Mouse (Mus musculus) heart, postnatal 0 days (tissue): ENCODE data around the gene Hist1h2ae. TPM values are rescaled to one million over a fixed set of nuclear protein-coding genes. Genes with fewer than 3 reads are reported as not detected.

Source experiments
- ATAC-seq: fragments of 200-750 bp; cut with Nextera tagmentation; 2 replicates; pipeline ENCODE4 v1.8.0; 2017; ENCODE audit warnings: low read depth, moderate number of reproducible peaks, moderate library complexity; ENCODE audit not compliant: insufficient read depth
- DNase-seq: peaks from one replicate; pipeline ENCODE4 v3.0.0-alpha.2; 2016; ENCODE audit warnings: low spot score
- H3K27ac ChIP-seq: fragments of 300-500 bp; sonication (generic); 2 replicates; pipeline ENCODE4 v1.5.1; 2014; ENCODE audit warnings: low read depth, mild to moderate bottlenecking
- H3K27me3 ChIP-seq: fragments of 300-500 bp; sonication (generic); 2 replicates; pipeline ENCODE4 v1.6.1; 2014; ENCODE audit warnings: low read length, mixed read lengths; ENCODE audit not compliant: control insufficient read depth, insufficient read depth
- H3K36me3 ChIP-seq: fragments of 300-500 bp; sonication (generic); replicated peaks from 2 replicates; pipeline ENCODE4 v1.6.1; 2014; ENCODE audit warnings: low read length, mixed read lengths; ENCODE audit not compliant: control insufficient read depth, insufficient read depth
- H3K4me1 ChIP-seq: fragments of 300-500 bp; sonication (generic); 2 replicates; pipeline ENCODE4 v1.6.1; 2014; ENCODE audit warnings: antibody characterized with exemption; ENCODE audit not compliant: control insufficient read depth, insufficient read depth
- H3K4me2 ChIP-seq: fragments of 300-500 bp; sonication (generic); 2 replicates; pipeline ENCODE4 v1.6.1; 2014; ENCODE audit warnings: low read depth, mild to moderate bottlenecking, low read length, moderate library complexity
- H3K4me3 ChIP-seq: fragments of 300-500 bp; sonication (generic); 2 replicates; pipeline ENCODE4 v1.5.1; 2014; ENCODE audit warnings: low read depth, low read length
- H3K9ac ChIP-seq: fragments of 300-500 bp; sonication (generic); replicated peaks from 2 replicates; pipeline ENCODE4 v1.6.1; 2014; ENCODE audit warnings: low read depth, low read length, mixed read lengths
- H3K9me3 ChIP-seq: fragments of 300-500 bp; sonication (generic); replicated peaks from 2 replicates; pipeline ENCODE4 v1.6.1; 2016; ENCODE audit warnings: low read length; ENCODE audit not compliant: control insufficient read depth
- CTCF ChIP-seq: IDR thresholded peaks from 2 replicates; pipeline ENCODE4 v1.5.1; 2016; ENCODE audit warnings: antibody characterized with exemption, control low read depth, low read depth
- EP300 ChIP-seq: IDR thresholded peaks from 2 replicates; pipeline ENCODE4 v1.6.1; 2016; ENCODE audit warnings: antibody characterized with exemption, low read depth
- WGBS: fragments of 180-500 bp; shearing (Covaris S2); extraction: QIAGEN DNeasy Blood & Tissue Kit; methylation state at CpG from one replicate; pipeline ENCODE4 v1.1.7; 2014; 5-methylcytosine and 5-hydroxymethylcytosine counted together
- polyA plus RNA-seq: library from polyadenylated mRNA; unstranded; fragments of >200 nt; fragmentation: Nextera tagmentation; extraction: Ambion mirVana; gene quantifications from 2 replicates; pipeline ENCODE4 v1.2.1, GENCODE M21; 2015
- total RNA-seq: library from RNA; depleted of rRNA; stranded (reverse); fragments of >200 nt; gene quantifications from 2 replicates; pipeline ENCODE4 v1.2.3, GENCODE M21; 2014; ENCODE audit warnings: low replicate concordance

Hist1h2ae gene
- total and polyA plus RNA-seq, 2 experiments from 2014 or later = 12.1 to 171 TPM

DNA sequence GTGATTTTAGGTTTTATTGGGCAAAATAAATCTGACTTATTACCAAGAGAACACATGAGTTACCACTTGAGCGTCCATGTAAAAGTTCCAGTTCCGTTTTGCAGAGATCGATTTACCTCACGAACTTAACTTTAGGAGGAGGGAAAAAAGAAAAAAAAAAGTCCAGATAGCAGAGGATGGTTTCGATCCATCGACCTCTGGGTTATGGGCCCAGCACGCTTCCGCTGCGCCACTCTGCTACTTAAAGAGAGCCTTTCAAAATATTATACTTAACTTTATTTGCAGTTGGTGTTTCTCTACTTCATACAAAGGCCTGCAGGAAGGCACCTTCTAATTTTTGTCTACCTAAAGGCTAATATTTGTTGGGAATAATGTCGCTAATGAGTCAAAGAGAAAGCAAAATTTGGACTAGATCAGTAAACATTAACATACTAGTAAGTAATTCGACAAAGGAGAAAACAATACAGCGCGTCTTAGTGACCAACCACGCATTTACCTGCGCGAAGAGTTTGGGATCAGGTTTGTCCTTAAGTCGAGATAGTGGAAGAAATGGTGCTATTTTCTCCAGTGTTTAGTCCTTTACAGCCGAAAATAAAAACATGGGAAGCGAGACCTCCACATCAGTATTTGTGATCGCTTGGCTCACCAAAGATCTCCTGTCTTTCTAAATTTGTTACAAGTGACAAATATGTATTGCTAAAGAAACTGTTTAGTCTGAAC is 40.7 kb downstream of the Hist1h2ae start:
- DNase-seq (peak; percentile 43), ATAC-seq (no peak)
- Histone ChIP-seq H3K36me3 (no peaks in the 10 kb centered on the region), H3K27ac (peak overlapping the region; percentile 100), H3K9ac (peak overlapping the region; percentile 87), H3K27me3 (no peaks in the 10 kb centered on the region), H3K4me2 (peak overlapping the region; percentile 79), H3K9me3 (no peaks in the 10 kb centered on the region), H3K4me1 (peaks cover 20% of the 10 kb centered on the region), H3K4me3 (peak overlapping the region; percentile 63)
- TF ChIP-seq EP300 (no peak), CTCF (no peak)
- under 1% methylated on average over 20 of the region's 20 CpGs for WGBS

DNA sequence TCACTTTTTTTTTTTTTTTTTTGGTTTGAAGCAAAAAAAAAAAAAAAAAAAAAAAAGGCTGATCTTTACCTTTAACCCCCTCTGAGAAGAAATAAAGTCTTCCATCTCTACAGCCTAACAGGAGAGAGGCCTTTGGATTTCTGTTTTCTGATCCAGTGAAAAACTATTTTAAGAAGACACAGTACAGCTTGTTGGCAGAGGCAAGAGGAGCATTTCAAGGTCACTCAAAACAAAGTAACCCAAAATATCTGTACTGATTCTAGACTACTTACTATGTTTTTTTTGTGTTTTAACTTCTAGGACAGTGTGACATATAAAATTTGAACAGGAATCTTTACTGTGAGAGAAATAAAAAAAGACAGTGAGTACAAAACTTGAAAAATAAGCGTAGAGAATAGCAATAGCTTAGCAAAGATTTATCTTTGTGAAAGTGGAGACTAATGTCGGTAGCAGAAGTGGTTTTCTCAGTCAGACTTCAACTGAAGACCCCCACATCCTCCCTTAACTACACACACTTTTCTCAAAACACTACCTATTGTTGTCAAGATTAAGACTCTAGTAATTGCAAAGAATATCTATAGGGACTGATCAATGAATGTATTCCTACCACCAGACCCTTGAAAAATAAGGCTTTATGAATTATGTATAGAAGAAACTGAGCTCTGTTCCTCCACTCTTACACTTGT is 41.4 kb downstream of the Hist1h2ae start:
- peak overlapping the region; percentile 87 for H3K9ac ChIP-seq
- peak overlapping the region; percentile 63 for H3K4me3 ChIP-seq
- no peaks in the 10 kb centered on the region for H3K36me3 ChIP-seq
- TF ChIP-seq EP300 = no peak
- TF ChIP-seq CTCF = no peak
- ATAC-seq (no peak), DNase-seq (peak; percentile 80)
- WGBS = 24% methylated on average over 2 of the region's 2 CpGs
- H3K4me1 ChIP-seq = peaks cover 19% of the 10 kb centered on the region
- H3K9me3 ChIP-seq = no peaks in the 10 kb centered on the region
- H3K27ac ChIP-seq = peak overlapping the region; percentile 100
- no peaks in the 10 kb centered on the region for H3K27me3 ChIP-seq
- H3K4me2 ChIP-seq = peak overlapping the region; percentile 79

DNA sequence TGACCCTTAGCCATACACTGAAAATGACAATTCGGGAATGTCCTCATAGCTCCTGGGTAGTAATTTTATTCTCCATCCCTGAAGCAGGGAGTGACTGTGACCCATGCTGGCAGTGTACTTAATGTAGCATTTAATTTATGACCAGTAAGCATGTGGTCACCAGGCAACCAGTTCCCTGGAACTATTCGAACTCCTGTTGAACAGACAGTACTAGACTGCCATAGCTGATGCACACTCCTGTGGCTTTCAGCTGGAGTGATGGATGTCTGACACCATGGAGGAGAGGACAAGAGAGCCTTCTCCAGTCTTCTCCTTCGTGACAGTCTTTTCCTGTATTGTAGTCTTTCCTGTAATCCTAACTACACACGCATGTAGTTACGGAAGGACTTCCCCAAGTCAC is 42.0 kb downstream of the Hist1h2ae start:
- 0 out of 2 replicates have a peak overlapping the region, but pooled peaks have one; percentile 28 for H3K9ac ChIP-seq
- H3K27me3 ChIP-seq = no peaks in the 10 kb centered on the region
- WGBS = 75% methylated on average over 5 of the region's 5 CpGs
- no peaks in the 10 kb centered on the region for H3K9me3 ChIP-seq
- no peaks in the 10 kb centered on the region for H3K36me3 ChIP-seq
- no peak overlapping the region for H3K4me3 ChIP-seq
- TF ChIP-seq CTCF (no peak), EP300 (no peak)
- H3K27ac ChIP-seq = peak overlapping the region; percentile 100
- peaks cover 14% of the 10 kb centered on the region for H3K4me1 ChIP-seq
- DNase-seq (no peak), ATAC-seq (no peak)
- H3K4me2 ChIP-seq = no peak overlapping the region

DNA sequence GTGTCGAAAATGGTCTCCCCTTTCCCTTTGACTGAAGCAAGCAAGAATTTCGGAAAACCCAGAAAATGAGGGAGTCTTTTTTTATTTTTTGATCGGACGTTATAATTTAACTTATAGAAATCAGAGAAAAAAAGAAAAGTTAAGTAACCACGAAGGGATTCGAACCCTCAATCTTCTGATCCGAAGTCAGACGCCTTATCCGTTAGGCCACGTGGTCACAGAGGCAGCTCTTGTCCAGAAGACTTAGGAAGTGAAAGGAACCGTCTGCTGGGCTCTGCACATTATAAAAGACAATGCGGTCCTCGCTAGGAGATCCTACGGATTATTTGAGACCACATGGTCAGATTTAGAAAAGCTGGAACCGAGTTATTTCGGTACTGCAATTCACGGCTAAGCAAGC is 44.7 kb downstream of the Hist1h2ae start:
- TF ChIP-seq CTCF (no peak), EP300 (no peak)
- under 1% methylated on average over 17 of the region's 17 CpGs for WGBS
- H3K4me1 ChIP-seq = peaks cover 8% of the 10 kb centered on the region

DNA sequence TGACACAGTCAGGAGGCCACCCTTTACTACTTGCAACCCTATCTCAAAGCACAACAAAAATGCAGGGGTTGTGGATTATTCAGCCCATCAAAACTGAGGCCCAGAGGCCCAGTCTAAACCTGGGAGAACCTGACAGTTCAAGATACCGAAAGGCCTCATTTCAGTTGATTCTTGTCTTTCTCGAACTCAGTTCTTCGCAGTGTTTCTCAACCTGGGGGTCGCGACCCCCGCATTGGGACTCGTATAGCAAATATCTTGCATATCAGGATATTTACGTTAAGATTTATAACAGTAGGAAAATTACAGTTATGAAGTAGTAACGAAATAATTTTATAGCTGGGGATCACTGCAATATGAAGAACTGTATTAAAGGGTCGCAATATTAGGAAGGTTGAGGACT is 45.1 kb downstream of the Hist1h2ae start:
- no peak for TF ChIP-seq EP300
- TF ChIP-seq CTCF = no peak
- Histone ChIP-seq H3K4me3 (peak overlapping the region; percentile 32), H3K9ac (no peak overlapping the region), H3K36me3 (no peaks in the 10 kb centered on the region), H3K4me1 (peaks cover 8% of the 10 kb centered on the region), H3K27ac (no peak overlapping the region), H3K9me3 (no peaks in the 10 kb centered on the region), H3K4me2 (peak overlapping the region; percentile 54), H3K27me3 (no peaks in the 10 kb centered on the region)
- DNase-seq (no peak), ATAC-seq (no peak)
- WGBS = 4% methylated on average over 10 of the region's 10 CpGs

More for the DNA sequence above, 44.7 kb downstream of the Hist1h2ae start:
- H3K27me3 ChIP-seq = no peaks in the 10 kb centered on the region
- peak overlapping the region; percentile 32 for H3K4me3 ChIP-seq
- H3K4me2 ChIP-seq = peak overlapping the region; percentile 54
- ATAC-seq (no peak), DNase-seq (peak; percentile 87)
- H3K36me3 ChIP-seq = no peaks in the 10 kb centered on the region
- no peak overlapping the region for H3K27ac ChIP-seq
- peak overlapping the region; percentile 15; the same call in 1 of the 2 replicates for H3K9ac ChIP-seq
- no peaks in the 10 kb centered on the region for H3K9me3 ChIP-seq
